Mouse (Mus musculus) embryonic fibroblast, embryonic 13.5 days (primary cell): ENCODE data around the gene Lpar2. TPM values are rescaled to one million over a fixed set of nuclear protein-coding genes. Genes with fewer than 3 reads are reported as not detected.

Source experiments
- H3K27ac ChIP-seq: 2 replicates; pipeline ENCODE4 v1.5.1; 2012; ENCODE audit warnings: low read length, control low read depth, inconsistent platforms; ENCODE audit not compliant: insufficient read depth
- H3K4me1 ChIP-seq: 2 replicates; pipeline ENCODE4 v1.6.1; 2011; ENCODE audit warnings: low read length; ENCODE audit not compliant: control insufficient read depth, insufficient read depth
- H3K4me3 ChIP-seq: 2 replicates; pipeline ENCODE4 v1.5.1; 2011; ENCODE audit warnings: mild to moderate bottlenecking, control low read depth, low read length; ENCODE audit not compliant: insufficient read depth
- CTCF ChIP-seq: IDR thresholded peaks from 2 replicates; pipeline ENCODE4 v1.5.1; 2011; ENCODE audit warnings: mild to moderate bottlenecking, control low read depth, low read length, moderate library complexity, borderline replicate concordance; ENCODE audit not compliant: insufficient read depth
- POLR2A ChIP-seq: IDR thresholded peaks from 2 replicates; pipeline ENCODE4 v1.6.1; 2011; ENCODE audit warnings: low read depth, mild to moderate bottlenecking, control low read depth, low read length, moderate library complexity
- polyA plus RNA-seq: library from polyadenylated mRNA; stranded (reverse); fragments of >200 nt; gene quantifications from 2 replicates; pipeline ENCODE4 v1.2.4, GENCODE M21; 2011; ENCODE audit warnings: low read depth; ENCODE audit not compliant: missing spikeins, insufficient read length

Lpar2 gene
- polyA plus RNA-seq, 1 experiment = 4.0 TPM

- H3K4me3 ChIP-seq = no peak overlapping the region
- H3K27ac ChIP-seq = no peak overlapping the region
- TF ChIP-seq POLR2A (no peak), CTCF (no peak)
- H3K4me1 ChIP-seq = no peaks in the 10 kb centered on the region
Observed at GRCm38 (mm10) chr8:69805086-69805485, 17.1 kb upstream of the Lpar2 start.

- no peaks in the 10 kb centered on the region for H3K4me1 ChIP-seq
- H3K27ac ChIP-seq = no peak overlapping the region
- no peak overlapping the region for H3K4me3 ChIP-seq
- TF ChIP-seq CTCF = no peak
- no peak for TF ChIP-seq POLR2A
Observed at GRCm38 (mm10) chr8:69805491-69805890, 16.7 kb upstream of the Lpar2 start.

DNA sequence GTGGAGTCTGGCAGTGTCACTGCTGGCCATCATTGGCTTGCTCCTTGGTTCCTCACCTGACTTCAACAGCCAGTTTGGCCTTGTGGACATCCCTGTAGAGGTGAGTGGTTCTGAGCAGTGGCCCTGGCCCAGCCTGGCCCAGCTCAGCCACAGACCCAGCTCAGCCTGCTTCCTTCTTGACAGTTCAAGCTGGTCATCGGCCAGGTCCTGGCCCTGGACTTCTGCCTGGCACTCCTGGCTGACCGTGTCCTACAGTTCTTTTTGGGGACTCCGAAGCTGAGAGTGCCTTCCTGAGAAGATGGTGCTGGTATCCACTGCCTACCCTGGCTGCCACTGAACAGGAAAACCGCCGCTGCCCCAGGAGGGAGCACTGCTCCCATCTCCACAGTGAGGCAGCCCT lies 15.0 kb upstream of the Lpar2 start:
- H3K4me3 ChIP-seq = no peak overlapping the region
- H3K4me1 ChIP-seq = no peaks in the 10 kb centered on the region
- H3K27ac ChIP-seq = no peak overlapping the region
- no peak for TF ChIP-seq CTCF
- TF ChIP-seq POLR2A = no peak

DNA sequence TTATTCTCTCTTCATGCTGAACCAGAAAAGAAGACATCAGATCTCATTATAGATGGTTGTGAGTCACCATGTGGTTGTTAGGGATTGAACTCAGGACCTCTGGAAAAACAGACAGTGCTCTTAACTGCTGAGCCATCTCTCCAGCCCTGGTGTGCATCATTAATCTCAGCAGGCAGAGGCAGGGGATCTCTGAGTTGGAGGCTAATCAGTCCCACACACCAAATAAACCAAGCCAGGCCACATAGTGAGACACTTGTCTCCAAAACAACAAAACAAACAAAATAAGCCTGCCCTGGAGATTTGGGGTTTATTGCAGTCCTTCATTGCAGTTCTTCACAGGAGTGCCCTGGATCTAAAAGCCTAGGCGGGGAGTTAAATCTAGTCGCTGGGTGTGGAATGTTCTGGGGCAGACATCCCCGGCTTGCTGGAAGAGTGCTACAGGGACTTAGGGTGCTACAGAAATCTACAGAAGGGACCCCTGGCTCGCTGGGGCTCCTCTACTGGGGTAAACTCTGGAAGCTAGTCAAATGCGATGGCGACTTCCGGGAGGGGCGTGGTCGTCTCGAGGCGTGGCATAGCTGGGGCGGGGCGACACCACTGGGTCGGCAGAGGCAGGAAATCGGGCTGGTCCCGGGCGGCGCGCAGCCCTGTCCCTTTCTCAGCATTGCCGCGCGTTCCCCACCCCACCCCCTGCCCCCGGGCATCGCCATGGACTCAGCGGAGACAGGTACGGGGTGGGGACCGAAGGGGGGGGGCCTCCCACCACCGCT lies 13.9 kb upstream of the Lpar2 start, which contains the start of gene Gmip:
Gene Gmip, plus strand, starts transcription at position 586 of the 770 bp plus-strand sequence.
- Histone ChIP-seq H3K4me3 (peak within 1 kb of the TSS; percentile 67), H3K4me1 (no peaks in the 10 kb centered on the region), H3K27ac (0 out of 2 replicates have a peak within 1 kb of the TSS, but pooled peaks have one; percentile 17)
- TF ChIP-seq POLR2A (peak; percentile 64), CTCF (no peak)

DNA sequence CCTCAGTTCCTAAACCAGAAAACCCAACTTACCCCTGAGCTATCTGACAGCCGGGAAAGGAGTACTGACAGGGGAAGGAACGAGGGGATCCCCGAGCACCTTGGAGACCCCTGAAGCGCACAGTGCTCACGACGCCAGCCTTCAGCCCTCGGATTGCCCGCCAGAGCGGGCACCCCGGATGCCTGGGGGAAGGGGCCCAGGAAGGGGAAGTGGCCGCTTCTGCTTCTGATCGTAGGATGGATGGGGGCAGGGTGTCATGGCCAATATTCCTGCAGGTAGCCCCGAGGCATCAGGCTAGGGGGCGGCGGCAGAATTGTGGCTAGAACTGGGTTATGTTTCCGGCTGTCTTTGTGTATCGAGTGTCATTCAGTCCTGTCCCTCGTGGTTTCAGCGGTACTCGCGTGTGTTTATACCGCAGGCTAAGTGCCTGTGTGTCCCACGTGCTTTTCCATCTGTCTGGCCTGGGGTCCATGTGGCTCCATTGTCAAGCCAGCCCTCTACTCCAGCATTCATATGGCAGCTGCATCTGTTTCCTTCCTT lies 13.3 kb upstream of the Lpar2 start:
- no peaks in the 10 kb centered on the region for H3K4me1 ChIP-seq
- no peak for TF ChIP-seq POLR2A
- no peak for TF ChIP-seq CTCF
- H3K27ac ChIP-seq = no peak overlapping the region
- peak overlapping the region; percentile 67 for H3K4me3 ChIP-seq

- Histone ChIP-seq H3K27ac (no peak overlapping the region), H3K4me1 (no peaks in the 10 kb centered on the region), H3K4me3 (no peak overlapping the region)
- no peak for TF ChIP-seq POLR2A
- TF ChIP-seq CTCF = no peak
Observed at GRCm38 (mm10) chr8:69809820-69810219, 12.4 kb upstream of the Lpar2 start.

- Histone ChIP-seq H3K4me3 (no peak overlapping the region), H3K4me1 (no peaks in the 10 kb centered on the region), H3K27ac (no peak overlapping the region)
- TF ChIP-seq POLR2A (no peak), CTCF (no peak)
Observed at GRCm38 (mm10) chr8:69814881-69815280, 7.3 kb upstream of the Lpar2 start.

GRCm38 (mm10) chr8:69815396-69815795 lies 6.8 kb upstream of the Lpar2 start:
- H3K4me3 ChIP-seq = no peak overlapping the region
- TF ChIP-seq CTCF = no peak
- no peak for TF ChIP-seq POLR2A
- no peak overlapping the region for H3K27ac ChIP-seq
- H3K4me1 ChIP-seq = no peaks in the 10 kb centered on the region

DNA sequence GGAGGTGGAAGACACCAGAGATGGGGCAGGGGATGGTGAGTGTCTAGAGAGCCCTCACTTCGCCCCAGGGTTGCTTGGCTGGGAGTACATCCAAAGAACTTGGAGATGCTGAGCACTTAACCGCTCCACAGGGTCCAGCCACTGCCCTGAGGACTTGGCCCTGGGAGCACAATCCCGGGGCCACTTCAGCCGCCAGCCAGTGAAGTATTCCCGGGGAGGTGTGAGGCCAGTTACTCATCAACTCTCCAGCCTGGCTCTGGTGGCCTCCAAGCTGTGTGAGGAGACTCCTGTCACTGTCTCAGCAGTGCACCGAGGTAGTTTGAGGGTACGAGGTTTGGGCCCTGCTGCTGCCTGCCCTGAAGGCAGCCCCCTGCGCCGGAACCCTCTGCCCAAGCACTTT lies 1.8 kb upstream of the Lpar2 start:
- no peak overlapping the region for H3K4me3 ChIP-seq
- no peaks in the 10 kb centered on the region; the same call in 1 of the 2 replicates for H3K4me1 ChIP-seq
- H3K27ac ChIP-seq = no peak overlapping the region
- TF ChIP-seq CTCF = no peak
- TF ChIP-seq POLR2A = no peak

GRCm38 (mm10) chr8:69821971-69822385 lies 251 bp upstream of the Lpar2 start:
- no peak overlapping the region for H3K27ac ChIP-seq
- TF ChIP-seq POLR2A = peak; percentile 48
- no peak for TF ChIP-seq CTCF
- no peaks in the 10 kb centered on the region; the same call in 1 of the 2 replicates for H3K4me1 ChIP-seq
- peak overlapping the region; percentile 25 for H3K4me3 ChIP-seq
